Mouse (Mus musculus) mouse trophoblast stem cell (cell line): ENCODE measurements around the gene Snn.

Source experiments
- in situ Hi-C, 2 experiments: fragments of 300-500 bp; cut with MseI, MboI; formaldehyde crosslinking; loops; 2 replicates in 1 of 2; 3 replicates in 1 of 2; pipeline ENCODE4 v1.15.1; 2025

Snn gene

GRCm38 (mm10) chr16:11078216-11078869 lies 17.6 kb downstream of the Snn start:
- in situ Hi-C loops = no loop called here

- in situ Hi-C loops = no loop called here
Observed at GRCm38 (mm10) chr16:11084181-11084580, 23.4 kb downstream of the Snn start.

GRCm38 (mm10) chr16:11086299-11086698 lies 25.6 kb downstream of the Snn start:
- in situ Hi-C loops = no loop called here

- in situ Hi-C loops = no loop called here
Observed at GRCm38 (mm10) chr16:11086856-11087588, 26.3 kb downstream of the Snn start.

GRCm38 (mm10) chr16:11090836-11091570 lies 30.3 kb downstream of the Snn start:
- in situ Hi-C loops = no loop called here

GRCm38 (mm10) chr16:11092061-11092460 lies 31.3 kb downstream of the Snn start:
- in situ Hi-C loops = no loop called here

GRCm38 (mm10) chr16:11092523-11092922 lies 31.8 kb downstream of the Snn start:
- in situ Hi-C loops = no loop called here

GRCm38 (mm10) chr16:11093717-11094386 lies 33.1 kb downstream of the Snn start:
- in situ Hi-C loops = no loop called here

GRCm38 (mm10) chr16:11097301-11097700 lies 36.6 kb downstream of the Snn start:
- in situ Hi-C loops = no loop called here

GRCm38 (mm10) chr16:11104905-11105304 lies 44.2 kb downstream of the Snn start:
- in situ Hi-C loops = loop anchor here in 1 of 2 experiments (5.0 kb wide), 1 partner anchor 68 kb away; no protein-coding TSS in a partner anchor

GRCm38 (mm10) chr16:11109198-11109740 lies 48.5 kb downstream of the Snn start:
- in situ Hi-C loops = loop anchor here in 1 of 2 experiments (5.0 kb wide), 1 partner anchor 72 kb away; no protein-coding TSS in a partner anchor

GRCm38 (mm10) chr16:11122625-11123024 lies 61.9 kb downstream of the Snn start:
- in situ Hi-C loops = no loop called here

- in situ Hi-C loops = no loop called here
Observed at GRCm38 (mm10) chr16:11124110-11124509, 63.4 kb downstream of the Snn start.
